Mouse (Mus musculus) Patski (cell line): ENCODE measurements around the gene Sh3tc1. TPM values are rescaled to one million over a fixed set of nuclear protein-coding genes. Genes with fewer than 3 reads are reported as not detected.

Experiments
- ATAC-seq: fragments of 100-300 bp; one replicate; pipeline ENCODE4 v1.8.0; 2021
- CTCF ChIA-PET: fragments of 350-600 bp; sonication (Branson Sonifier 250); formaldehyde crosslinking; loops from one replicate; lab custom pipeline; 2022; ENCODE audit warnings: inconsistent platforms; lab: Charles Lee
- POLR2A ChIA-PET: fragments of 350-600 bp; sonication (Branson Sonifier 250); formaldehyde crosslinking; loops from one replicate; lab custom pipeline; 2022; ENCODE audit warnings: antibody characterized with exemption, inconsistent platforms; lab: Charles Lee
- DNase-seq: peaks from one replicate; pipeline ENCODE4 v3.0.0-alpha.2; 2011; ENCODE audit warnings: low read depth, low spot score
- H3K27me3 ChIP-seq: fragments of 371-371 bp; one replicate; pipeline ENCODE4 v1.5.1; 2021
- CTCF ChIP-seq: fragments of 100-300 bp; IDR thresholded peaks from one replicate; pipeline ENCODE4 v1.5.1; 2021
- in situ Hi-C: fragments of 300-500 bp; cut with MboI; formaldehyde crosslinking; loops from 3 replicates; pipeline ENCODE4 v1.11.1; 2018; ENCODE audit warnings: low pct_unique_long_range_greater_than_20kb, mixed read lengths
- polyA plus RNA-seq: library from polyadenylated mRNA; unstranded; gene quantifications from one replicate; pipeline ENCODE4 v1.2.3, GENCODE M21; 2021

The Sh3tc1 gene
- polyA plus RNA-seq, 1 experiment from 2014 or later, result 25.1 TPM

DNA sequence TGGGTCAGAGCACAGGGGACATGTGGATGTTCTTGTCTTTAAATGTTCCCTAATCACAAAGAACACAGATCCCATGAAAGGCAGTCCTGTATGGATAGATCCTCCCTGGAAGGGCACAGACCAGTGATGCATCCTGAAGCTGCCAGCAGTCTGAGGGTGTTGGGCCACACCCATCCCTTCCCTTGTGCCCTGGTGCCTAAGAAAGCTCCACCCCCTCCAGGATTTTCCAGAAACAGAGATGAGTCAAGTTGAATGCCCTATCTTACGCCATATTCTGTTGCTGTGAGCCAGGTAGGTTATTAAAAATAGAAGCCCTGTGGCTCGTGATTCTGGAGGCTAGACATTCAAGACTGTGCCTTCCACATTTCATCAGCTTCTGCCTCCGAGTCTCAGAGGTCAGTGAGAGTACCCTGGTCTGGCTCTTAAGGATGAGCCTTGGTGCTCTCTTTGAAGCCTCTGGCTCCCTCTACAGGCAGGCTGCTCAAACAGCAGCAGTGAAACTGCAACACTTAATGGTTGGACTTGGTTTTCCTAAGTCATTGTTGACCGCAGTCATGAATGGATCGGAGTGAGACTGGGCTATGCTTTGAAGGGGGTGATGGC lies 15.4 kb upstream of the Sh3tc1 start:
- H3K27me3 ChIP-seq, result peaks cover 6% of the 10 kb centered on the region
- POLR2A ChIA-PET, result no interaction called here
- DNase-seq, result peak; percentile 39
- CTCF ChIA-PET, result interaction anchor here (0.9 to 2.9 kb wide), 16 partner anchors 15 to 202 kb away, joined by 3 to 22 read pairs (median 6); no protein-coding TSS in a partner anchor
- ATAC-seq, result peak; percentile 28
- in situ Hi-C loops, result loop anchor here (5.0 kb wide), 1 partner anchor 38 kb away; no protein-coding TSS in a partner anchor
- no peak for TF ChIP-seq CTCF

DNA sequence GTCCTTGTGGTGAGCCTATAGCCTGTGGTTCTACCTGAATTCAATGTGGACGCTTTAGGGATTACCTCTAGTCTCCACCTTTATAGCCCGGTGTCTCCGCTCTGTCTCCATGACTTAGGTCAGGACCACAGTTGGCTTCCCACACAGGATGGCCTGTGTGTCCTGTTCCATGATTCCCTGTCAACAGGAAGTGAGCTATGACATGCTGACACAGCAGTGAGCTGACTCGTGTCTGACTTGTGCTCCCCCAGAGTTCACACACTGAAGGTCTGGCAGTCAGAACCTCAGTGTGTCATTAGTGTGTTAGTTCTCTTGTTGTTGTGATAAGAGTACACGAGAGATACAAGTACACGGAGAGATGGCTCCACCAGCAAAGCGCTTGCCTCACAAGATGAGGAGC lies 11.2 kb upstream of the Sh3tc1 start:
- ATAC-seq (no peak), DNase-seq (no peak)
- in situ Hi-C loops, result no loop called here
- POLR2A ChIA-PET, result no interaction called here
- CTCF ChIA-PET, result interaction anchor here (1.1 to 1.3 kb wide), 2 partner anchors 37 to 50 kb away, joined by 5 to 6 read pairs; no protein-coding TSS in a partner anchor
- no peaks in the 10 kb centered on the region for H3K27me3 ChIP-seq
- TF ChIP-seq CTCF, result no peak

DNA sequence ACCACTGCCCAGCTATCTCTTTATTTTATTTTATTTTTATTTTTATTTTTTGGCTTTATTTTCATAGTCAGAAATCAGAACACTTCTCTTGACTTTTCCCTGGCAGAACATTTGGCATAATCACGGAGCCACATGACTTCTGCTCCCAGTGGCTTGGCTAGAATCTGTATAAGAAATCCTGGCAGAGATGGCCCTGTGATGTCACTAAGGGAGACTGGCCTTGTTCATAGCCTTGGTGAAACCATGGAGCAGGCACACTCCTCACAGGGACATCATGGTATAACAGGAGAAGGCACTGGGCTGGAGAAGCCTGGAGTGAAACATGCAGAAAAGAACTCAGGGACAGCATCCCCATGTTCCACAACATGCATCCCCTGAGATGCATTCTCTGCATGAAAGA lies 10.2 kb upstream of the Sh3tc1 start:
- DNase-seq, result no peak
- POLR2A ChIA-PET, result no interaction called here
- in situ Hi-C loops, result no loop called here
- ATAC-seq, result no peak
- CTCF ChIA-PET, result interaction anchor here (1.1 kb wide), 1 partner anchor 49 kb away, joined by 5 read pairs; no protein-coding TSS in a partner anchor
- no peak for TF ChIP-seq CTCF
- no peaks in the 10 kb centered on the region for H3K27me3 ChIP-seq

DNA sequence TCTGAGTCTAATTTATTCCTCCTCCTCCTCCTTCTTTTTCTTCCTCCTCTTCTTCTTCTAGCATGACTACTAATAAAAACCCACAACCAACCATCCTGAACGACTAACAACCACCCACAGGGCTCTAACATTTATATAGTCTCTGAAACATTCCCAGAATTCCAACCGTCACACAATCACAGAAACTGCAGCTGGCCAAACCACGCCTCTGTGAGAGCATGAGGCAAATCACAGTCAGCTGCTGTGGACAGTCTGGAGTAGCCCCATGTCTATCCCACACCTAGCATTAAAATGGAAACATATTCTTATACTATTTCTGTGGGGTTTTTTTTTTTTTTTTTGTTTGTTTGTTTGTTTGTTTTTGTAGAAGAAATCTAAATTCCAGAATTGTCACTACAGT lies 9.6 kb upstream of the Sh3tc1 start:
- DNase-seq, result no peak
- POLR2A ChIA-PET, result no interaction called here
- CTCF ChIA-PET, result interaction anchor here (1.1 kb wide), 1 partner anchor 36 kb away, joined by 3 read pairs; no protein-coding TSS in a partner anchor
- in situ Hi-C loops, result no loop called here
- ATAC-seq, result no peak
- TF ChIP-seq CTCF, result no peak
- no peaks in the 10 kb centered on the region for H3K27me3 ChIP-seq

DNA sequence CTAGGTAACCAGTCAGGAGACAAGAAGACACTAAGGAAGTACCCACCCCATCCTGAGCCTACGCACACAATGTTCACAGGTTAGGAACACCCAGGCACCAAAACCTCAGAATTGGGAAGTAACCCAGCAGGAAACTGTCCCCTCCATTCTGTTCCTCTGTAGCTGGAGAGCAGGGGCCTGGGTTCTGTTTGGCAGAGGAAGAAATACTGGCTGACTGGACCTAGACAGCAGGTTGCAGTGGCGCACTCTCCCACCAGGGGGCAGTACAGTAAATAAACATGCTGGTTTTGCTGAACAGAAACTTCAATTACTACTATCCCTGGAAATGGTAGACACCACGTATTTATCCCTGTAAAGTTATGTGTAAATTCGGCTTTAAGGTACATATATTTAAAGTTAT lies 7.1 kb upstream of the Sh3tc1 start:
- ATAC-seq (no peak), DNase-seq (no peak)
- TF ChIP-seq CTCF, result peak; percentile 95
- no peaks in the 10 kb centered on the region for H3K27me3 ChIP-seq
- ChIA-PET CTCF (interaction anchor here (1.1 to 3.3 kb wide), 9 partner anchors 9 to 145 kb away, joined by 3 to 14 read pairs (median 4); partner anchors contain the start of gene Ablim2), POLR2A (no interaction called here)
- in situ Hi-C loops, result no loop called here

DNA sequence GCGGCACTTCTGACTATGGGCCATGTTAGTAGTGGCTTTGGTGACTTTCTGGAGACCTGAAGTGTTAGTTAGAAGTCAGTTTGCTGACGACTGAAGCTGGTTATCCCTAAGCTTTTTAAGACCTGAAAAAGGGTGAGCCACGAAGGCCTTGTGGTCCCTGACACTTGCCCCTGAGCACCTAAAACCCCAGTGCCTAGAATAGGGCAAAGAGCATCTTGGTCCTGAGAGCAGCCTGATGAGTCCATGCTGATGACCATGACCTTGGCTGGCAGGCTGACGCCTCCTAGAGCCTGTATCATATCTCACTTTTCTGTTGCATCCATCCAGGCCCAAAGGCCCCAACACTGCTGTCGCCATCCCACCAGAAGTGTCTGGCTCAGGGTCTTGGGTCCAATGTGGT lies 5.6 kb upstream of the Sh3tc1 start:
- no peaks in the 10 kb centered on the region for H3K27me3 ChIP-seq
- ChIA-PET POLR2A (no interaction called here), CTCF (interaction anchor here (0.8 to 2.3 kb wide), 3 partner anchors 10 to 16 kb away, joined by 3 to 14 read pairs (median 7); partner anchors contain the start of gene Ablim2)
- TF ChIP-seq CTCF, result no peak
- DNase-seq (no peak), ATAC-seq (no peak)
- in situ Hi-C loops, result no loop called here

DNA sequence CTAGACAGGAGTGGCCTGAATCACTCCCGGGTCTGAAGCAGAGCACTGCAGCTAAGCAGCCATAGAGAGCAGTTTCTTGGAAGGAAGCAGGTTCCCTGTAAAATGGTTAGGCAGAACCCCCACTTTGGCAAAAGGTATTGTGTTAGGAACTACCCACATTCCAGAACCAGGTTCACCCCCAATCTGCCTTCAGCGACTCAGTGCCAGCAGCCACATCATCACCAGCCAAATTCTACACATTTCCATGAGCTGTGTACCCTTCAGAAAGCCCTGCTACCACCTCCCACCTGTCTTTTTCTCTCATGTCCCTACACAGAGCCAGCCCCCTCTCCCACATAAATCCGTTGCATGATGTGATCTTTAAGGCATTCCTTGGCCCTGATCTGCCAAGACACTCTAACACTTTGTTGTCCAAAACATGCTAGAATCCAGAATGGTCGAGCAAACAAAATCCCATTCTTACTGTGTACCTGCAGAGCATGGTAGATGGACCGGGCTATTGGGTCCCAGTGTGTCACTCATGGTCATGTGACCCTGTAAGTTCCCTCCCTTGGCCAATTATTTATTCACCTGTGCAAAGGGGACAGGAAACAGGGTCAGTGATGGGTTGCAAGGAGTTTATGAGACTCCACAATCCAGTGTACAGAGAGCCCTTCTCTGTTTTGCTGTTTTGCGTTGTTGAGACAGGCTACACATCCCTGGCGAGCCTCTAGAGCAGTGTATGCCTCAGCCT lies 4.4 kb upstream of the Sh3tc1 start:
- DNase-seq (no peak), ATAC-seq (no peak)
- TF ChIP-seq CTCF, result no peak
- ChIA-PET POLR2A (no interaction called here), CTCF (interaction anchor here (1.0 kb wide), 1 partner anchor 10 kb away, joined by 4 read pairs; no protein-coding TSS in a partner anchor)
- H3K27me3 ChIP-seq, result no peaks in the 10 kb centered on the region
- in situ Hi-C loops, result no loop called here

DNA sequence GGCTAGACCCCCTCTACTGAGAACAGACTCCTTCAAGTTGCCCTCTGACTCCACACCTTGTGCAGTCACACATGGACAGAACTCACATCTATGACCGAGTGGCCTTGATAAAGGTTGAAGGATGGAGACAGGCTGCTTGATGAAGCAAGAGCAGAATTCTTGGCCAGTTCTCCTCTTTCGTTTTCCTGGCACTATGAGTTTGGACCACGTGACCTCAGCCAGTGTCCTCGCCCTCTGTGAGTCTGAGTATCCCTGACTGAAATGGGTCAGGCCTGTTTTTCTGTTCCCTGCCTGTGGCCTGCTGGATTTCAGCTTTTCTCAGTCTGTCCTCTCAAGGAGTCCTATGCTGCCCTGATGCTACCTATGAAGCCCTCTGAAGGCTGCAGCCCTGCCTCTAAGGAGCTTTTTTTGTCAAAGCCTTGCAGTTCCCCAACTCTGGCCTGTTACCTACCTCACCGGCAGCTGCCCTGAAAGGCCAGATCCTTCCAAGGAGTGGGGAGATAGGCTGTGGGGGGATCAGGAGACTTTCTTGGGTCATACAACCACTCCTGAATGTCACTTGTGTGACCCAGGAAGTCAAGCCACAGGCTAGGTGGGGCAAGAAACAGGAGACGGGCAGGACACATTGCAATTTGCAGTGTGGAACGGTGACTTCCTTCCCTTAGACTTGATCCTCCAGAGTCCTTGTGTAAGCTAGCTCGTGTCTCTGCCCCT lies 3.6 kb upstream of the Sh3tc1 start:
- no peak for DNase-seq
- ChIA-PET CTCF (interaction anchor here (1.0 kb wide), 1 partner anchor 9 kb away, joined by 4 read pairs; no protein-coding TSS in a partner anchor), POLR2A (no interaction called here)
- no peak for ATAC-seq
- no peaks in the 10 kb centered on the region for H3K27me3 ChIP-seq
- in situ Hi-C loops, result no loop called here
- no peak for TF ChIP-seq CTCF

DNA sequence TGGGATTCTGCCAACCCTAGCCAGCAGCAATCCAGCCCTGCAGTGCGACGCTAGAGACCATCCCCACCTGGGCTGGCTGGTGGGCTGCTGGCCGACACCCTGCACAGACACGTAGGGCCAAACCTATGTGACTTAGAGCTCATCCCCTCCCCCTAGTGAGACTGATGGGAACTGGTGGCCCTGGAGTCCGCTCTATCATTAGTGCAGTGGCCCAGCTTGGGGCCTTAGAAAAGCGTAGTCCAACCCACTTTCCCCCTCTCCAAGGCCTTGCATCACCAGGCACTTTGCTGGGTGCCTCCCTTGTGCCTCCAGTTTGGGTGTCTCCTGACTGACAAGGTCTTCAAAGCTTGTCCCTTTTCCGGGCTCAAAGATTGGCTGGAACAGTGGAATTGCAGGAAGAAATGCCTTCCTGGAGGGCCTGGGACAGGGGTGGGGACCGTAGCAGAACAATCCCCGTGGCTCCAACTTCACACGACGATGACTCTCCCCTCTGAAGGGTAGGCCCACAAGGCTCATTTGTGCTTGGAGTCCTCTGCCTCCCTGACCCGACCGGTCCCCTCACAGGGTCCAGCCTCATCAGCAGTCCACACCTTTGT lies 1.5 kb upstream of the Sh3tc1 start:
- ChIA-PET POLR2A (interaction anchor here (0.7 kb wide), 1 partner anchor 1605 kb away, joined by 3 read pairs; no protein-coding TSS in a partner anchor), CTCF (interaction anchor here (0.8 to 2.8 kb wide), 3 partner anchors 9 to 27 kb away, joined by 3 to 8 read pairs (median 6); no protein-coding TSS in a partner anchor)
- DNase-seq (no peak), ATAC-seq (no peak)
- in situ Hi-C loops, result no loop called here
- TF ChIP-seq CTCF, result no peak
- H3K27me3 ChIP-seq, result no peaks in the 10 kb centered on the region

DNA sequence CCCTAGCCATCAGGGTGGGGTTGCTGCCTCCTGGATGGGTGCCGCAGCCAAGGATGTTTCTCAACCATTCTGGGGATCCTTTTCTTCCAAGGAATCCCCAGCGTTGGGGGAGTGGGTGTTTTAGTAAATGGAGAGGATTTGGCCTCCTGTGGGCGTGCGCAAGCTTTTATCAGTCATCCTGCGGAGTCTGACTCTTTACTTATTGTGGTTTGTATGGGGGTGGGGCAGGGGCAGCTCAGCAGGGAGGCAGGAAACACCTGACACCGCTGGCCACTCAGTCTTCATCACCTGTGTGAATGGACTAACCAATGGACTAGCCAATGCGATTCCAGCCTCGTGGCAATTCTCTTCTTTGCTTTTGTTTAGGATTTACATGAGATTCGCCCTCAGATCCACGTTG lies 929 bp upstream of the Sh3tc1 start:
- ChIA-PET CTCF (interaction anchor here (1.4 to 2.8 kb wide), 2 partner anchors 15 to 27 kb away, joined by 6 to 8 read pairs; no protein-coding TSS in a partner anchor), POLR2A (no interaction called here)
- ATAC-seq (no peak), DNase-seq (no peak)
- in situ Hi-C loops, result no loop called here
- no peak for TF ChIP-seq CTCF
- H3K27me3 ChIP-seq, result no peaks in the 10 kb centered on the region
